Comparison of ENCODE assay signal across 21 mouse cellular contexts in genomic region chr15:97536145-97536544, GRCm38 (mm10).
DNase-seq lines count a peak whose midpoint lies in the region; ATAC-seq and TF ChIP-seq lines count a peak whose summit lies in the region.
"Had no signal": no experiment of that assay in that cellular context is flagged by ENCODE, and none has a peak within 500 bp of the region (broad histone marks: within the 10 kb centered on the region; RNA-seq: fewer than 3 reads in every experiment).

No protein-coding gene starts in this region.

- TF ChIP-seq CTCF in liver, embryonic 14.5 days (IDR thresholded peaks at IDR 0.05; ENCODE audit: low read depth): peak; percentile 38; the same call in 1 of the 2 replicates
- TF ChIP-seq CTCF in MEL (IDR thresholded peaks at IDR 0.05 in 2 of 3, conservative IDR thresholded peaks at IDR 0.05 in 1 of 3; ENCODE audit: control insufficient read depth in 1 of 3, insufficient read depth in 1 of 3, low read depth in 2 of 3, low read length in 3 of 3, poor library complexity in 1 of 3, severe bottlenecking in 1 of 3): peak; percentile 42 to 48 (median 48)

- no peak for TF ChIP-seq POLR2A in MEL (IDR thresholded peaks at IDR 0.05; ENCODE audit: control insufficient read depth in 1 of 2, insufficient read depth in 1 of 2, low read depth in 1 of 2, low read length in 2 of 2, poor library complexity in 1 of 2)

- no peaks in the 10 kb centered on the region for H3K4me1 ChIP-seq in forebrain, embryonic 11.5 days (replicated peaks; ENCODE audit: control insufficient read depth, insufficient read depth, low read length)
- H3K4me1 ChIP-seq in forebrain, embryonic 13.5 days: no peaks in the 10 kb centered on the region
- H3K4me1 ChIP-seq in liver, embryonic 14.5 days (replicated peaks; ENCODE audit: control insufficient read depth in 2 of 2, insufficient read depth in 2 of 2, low read length in 1 of 2): no peaks in the 10 kb centered on the region
- H3K4me1 ChIP-seq in liver, embryonic 12.5 days: no peaks in the 10 kb centered on the region
- H3K4me1 ChIP-seq in MEL (ENCODE audit: control insufficient read depth in 1 of 2, insufficient read depth in 2 of 2, low read length in 2 of 2): no peaks in the 10 kb centered on the region
- H3K4me1 ChIP-seq: limb, embryonic 15.5 days; lung, embryonic 15.5 days; midbrain, embryonic 12.5 days had no signal

- no peak overlapping the region for H3K27ac ChIP-seq in forebrain, embryonic 11.5 days (ENCODE audit: low read depth, low read length)
- no peak overlapping the region for H3K27ac ChIP-seq in forebrain, embryonic 13.5 days
- no peak overlapping the region for H3K27ac ChIP-seq in liver, embryonic 14.5 days
- no peak overlapping the region for H3K27ac ChIP-seq in liver, embryonic 12.5 days
- no peak overlapping the region for H3K27ac ChIP-seq in MEL (ENCODE audit: control insufficient read depth, low read depth, low read length)
- H3K27ac ChIP-seq: embryonic facial prominence, embryonic 13.5 days; gastrocnemius, adult 2 months; limb, embryonic 15.5 days; lung, embryonic 15.5 days; midbrain, embryonic 12.5 days; neural tube, embryonic 13.5 days had no signal

- TF ChIP-seq EP300 in liver, embryonic 14.5 days (IDR thresholded peaks at IDR 0.05; ENCODE audit: low read depth): no peak
- no peak for TF ChIP-seq EP300 in MEL (IDR thresholded peaks at IDR 0.05; ENCODE audit: low read depth in 1 of 2, low read length in 2 of 2)

- no peaks in the 10 kb centered on the region for H3K36me3 ChIP-seq in forebrain, embryonic 11.5 days (ENCODE audit: control insufficient read depth, insufficient read depth, low read length)
- no peaks in the 10 kb centered on the region for H3K36me3 ChIP-seq in forebrain, embryonic 13.5 days (ENCODE audit: poor library complexity, severe bottlenecking)
- H3K36me3 ChIP-seq in liver, embryonic 14.5 days (replicated peaks; ENCODE audit: control insufficient read depth, insufficient read depth, low read depth): no peaks in the 10 kb centered on the region
- H3K36me3 ChIP-seq in liver, embryonic 12.5 days: no peaks in the 10 kb centered on the region
- no peaks in the 10 kb centered on the region for H3K36me3 ChIP-seq in MEL (ENCODE audit: control insufficient read depth in 1 of 2, insufficient read depth in 2 of 2, low read length in 2 of 2)
- H3K36me3 ChIP-seq: embryonic facial prominence, embryonic 13.5 days; G1E; heart, embryonic 12.5 days; limb, embryonic 15.5 days; lung, embryonic 15.5 days; midbrain, embryonic 12.5 days; neural tube, embryonic 13.5 days had no signal

- H3K4me3 ChIP-seq in forebrain, embryonic 11.5 days (ENCODE audit: low read depth, low read length): no peak overlapping the region
- no peak overlapping the region for H3K4me3 ChIP-seq in forebrain, embryonic 13.5 days
- no peak overlapping the region for H3K4me3 ChIP-seq in liver, embryonic 14.5 days (ENCODE audit: insufficient read depth in 1 of 2, low read depth in 2 of 2, low read length in 2 of 2)
- no peak overlapping the region for H3K4me3 ChIP-seq in liver, embryonic 12.5 days
- H3K4me3 ChIP-seq in MEL (ENCODE audit: control insufficient read depth in 1 of 2, insufficient read depth in 1 of 2, low read depth in 2 of 2, low read length in 2 of 2): no peak overlapping the region
- H3K4me3 ChIP-seq: embryonic facial prominence, embryonic 13.5 days; gastrocnemius, adult 2 months; heart, embryonic 12.5 days; limb, embryonic 15.5 days; lung, embryonic 15.5 days; midbrain, embryonic 12.5 days; neural tube, embryonic 13.5 days had no signal

- ATAC-seq in forebrain, embryonic 11.5 days (replicated peaks; ENCODE audit: low FRiP score): no peak
- ATAC-seq in forebrain, embryonic 13.5 days: no peak
- no peak for ATAC-seq in liver, embryonic 14.5 days (ENCODE audit: insufficient read depth)
- no peak for ATAC-seq in liver, embryonic 12.5 days
- no peak for ATAC-seq in monocyte, adult 5-6 weeks (replicated peaks; ENCODE audit: insufficient number of reproducible peaks, low FRiP score, low TSS enrichment, poor library complexity, severe bottlenecking)
- no peak for ATAC-seq in cerebellum, adult (ENCODE audit: insufficient number of reproducible peaks, low FRiP score, low TSS enrichment)

- no peak overlapping the region for H3K9ac ChIP-seq in forebrain, embryonic 11.5 days (ENCODE audit: low read length)
- H3K9ac ChIP-seq in forebrain, embryonic 13.5 days: no peak overlapping the region
- H3K9ac ChIP-seq in liver, embryonic 14.5 days (replicated peaks): no peak overlapping the region
- no peak overlapping the region for H3K9ac ChIP-seq in liver, embryonic 12.5 days
- H3K9ac ChIP-seq in MEL (ENCODE audit: control insufficient read depth, low read depth, low read length, poor library complexity, severe bottlenecking): no peak overlapping the region
- H3K9ac ChIP-seq: embryonic facial prominence, embryonic 13.5 days; heart, embryonic 12.5 days; hindbrain, embryonic 14.5 days; limb, embryonic 15.5 days; lung, embryonic 15.5 days; midbrain, embryonic 12.5 days; neural tube, embryonic 13.5 days had no signal

- peak; percentile 24 for DNase-seq in forebrain, embryonic 11.5 days (ENCODE audit: low spot score)
- DNase-seq in liver, embryonic 14.5 days (ENCODE audit: low read depth in 3 of 3, low spot score in 3 of 3): no peak
- DNase-seq in A20 (ENCODE audit: low read depth, low spot score) (peak; percentile 5), MEL (ENCODE audit: low read depth, low spot score) (no peak)
- DNase-seq: cerebellum, adult 9-10 months; gastrocnemius, adult 2 months; kidney, adult 18-20 months; kidney, postnatal 10 days; thymus, adult 2 months had no signal

- H3K79me2 ChIP-seq in MEL (ENCODE audit: control insufficient read depth, insufficient read depth, low read length, poor library complexity): no peaks in the 10 kb centered on the region

- no peaks in the 10 kb centered on the region for H3K27me3 ChIP-seq in forebrain, embryonic 11.5 days (ENCODE audit: control insufficient read depth, insufficient read depth, low read length)
- no peaks in the 10 kb centered on the region for H3K27me3 ChIP-seq in forebrain, embryonic 13.5 days
- no peaks in the 10 kb centered on the region for H3K27me3 ChIP-seq in liver, embryonic 14.5 days (ENCODE audit: control insufficient read depth, insufficient read depth, low read length)
- H3K27me3 ChIP-seq in liver, embryonic 12.5 days (replicated peaks): no peaks in the 10 kb centered on the region
- peaks cover 3 to 6% of the 10 kb centered on the region in 2 experiments for H3K27me3 ChIP-seq in MEL (ENCODE audit: control insufficient read depth in 1 of 2, insufficient read depth in 2 of 2, low read length in 2 of 2)
- H3K27me3 ChIP-seq: embryonic facial prominence, embryonic 13.5 days; heart, embryonic 12.5 days; limb, embryonic 15.5 days; lung, embryonic 15.5 days; midbrain, embryonic 12.5 days; neural tube, embryonic 13.5 days had no signal

- WGBS in forebrain, embryonic 11.5 days: 89% methylated on average over 12 of the region's 12 CpGs
- WGBS in forebrain, embryonic 13.5 days: 91% methylated on average over 12 of the region's 12 CpGs
- WGBS in liver, embryonic 14.5 days (ENCODE audit: insufficient replicate concordance): 76% methylated on average over 12 of the region's 12 CpGs
- WGBS in liver, embryonic 12.5 days (ENCODE audit: insufficient replicate concordance): 82% methylated on average over 12 of the region's 12 CpGs

- TF ChIP-seq RAD21 in MEL (IDR thresholded peaks at IDR 0.05; ENCODE audit: low read depth, low read length): peak; percentile 42

- H3K9me3 ChIP-seq in forebrain, embryonic 11.5 days (ENCODE audit: control insufficient read depth, low read length): no peaks in the 10 kb centered on the region
- no peaks in the 10 kb centered on the region for H3K9me3 ChIP-seq in forebrain, embryonic 13.5 days (replicated peaks)
- H3K9me3 ChIP-seq in liver, embryonic 14.5 days (ENCODE audit: control insufficient read depth, low read length): no peaks in the 10 kb centered on the region
- H3K9me3 ChIP-seq in liver, embryonic 12.5 days (replicated peaks): no peaks in the 10 kb centered on the region
- no peaks in the 10 kb centered on the region for H3K9me3 ChIP-seq in MEL (replicated peaks; ENCODE audit: insufficient read depth, low read length)
- H3K9me3 ChIP-seq: embryonic facial prominence, embryonic 13.5 days; heart, embryonic 12.5 days; limb, embryonic 15.5 days; lung, embryonic 15.5 days; midbrain, embryonic 12.5 days had no signal

- no peak overlapping the region for H3K4me2 ChIP-seq in forebrain, embryonic 11.5 days (ENCODE audit: low read depth, low read length, severe bottlenecking)
- no peak overlapping the region for H3K4me2 ChIP-seq in forebrain, embryonic 13.5 days
- H3K4me2 ChIP-seq in liver, embryonic 14.5 days (ENCODE audit: low read depth): no peak overlapping the region
- H3K4me2 ChIP-seq in liver, embryonic 12.5 days: no peak overlapping the region
- H3K4me2 ChIP-seq: embryonic facial prominence, embryonic 13.5 days; heart, embryonic 12.5 days; hindbrain, embryonic 14.5 days; limb, embryonic 15.5 days; lung, embryonic 15.5 days; midbrain, embryonic 12.5 days; neural tube, embryonic 13.5 days had no signal

TF ChIP-seq in MEL, 35 proteins besides CTCF, POLR2A, EP300 and RAD21:
- peak; percentile 53 for TF ChIP-seq SMC3 (IDR thresholded peaks at IDR 0.05; ENCODE audit: low read depth, low read length)
- TF ChIP-seq CHD2 (IDR thresholded peaks at IDR 0.05; ENCODE audit: low read length): no peak
- TF ChIP-seq ZC3H11A (IDR thresholded peaks at IDR 0.05; ENCODE audit: low read depth, low read length): peak; percentile 43

Comparison
In these comparisons a context has a peak if more than half of its experiments do, and no peak if none do; other contexts are left out.
1. DNase-seq: peak in forebrain, embryonic 11.5 days (single experiment) and A20 (single experiment); none in liver, embryonic 14.5 days (0 of 3) and MEL (single experiment).